Mouse (Mus musculus): Measurements from ENCODE around the gene Dip2b. TPM values are rescaled to one million over a fixed set of nuclear protein-coding genes. Genes with fewer than 3 reads are reported as not detected.
A peak's percentile ranks its signal among the peaks of the same experiment; 100 is the strongest.

The Dip2b gene
- 10 to 100 TPM; 16.5 to 22.5 (median 20.2) TPM for total RNA-seq (2022)

DNA sequence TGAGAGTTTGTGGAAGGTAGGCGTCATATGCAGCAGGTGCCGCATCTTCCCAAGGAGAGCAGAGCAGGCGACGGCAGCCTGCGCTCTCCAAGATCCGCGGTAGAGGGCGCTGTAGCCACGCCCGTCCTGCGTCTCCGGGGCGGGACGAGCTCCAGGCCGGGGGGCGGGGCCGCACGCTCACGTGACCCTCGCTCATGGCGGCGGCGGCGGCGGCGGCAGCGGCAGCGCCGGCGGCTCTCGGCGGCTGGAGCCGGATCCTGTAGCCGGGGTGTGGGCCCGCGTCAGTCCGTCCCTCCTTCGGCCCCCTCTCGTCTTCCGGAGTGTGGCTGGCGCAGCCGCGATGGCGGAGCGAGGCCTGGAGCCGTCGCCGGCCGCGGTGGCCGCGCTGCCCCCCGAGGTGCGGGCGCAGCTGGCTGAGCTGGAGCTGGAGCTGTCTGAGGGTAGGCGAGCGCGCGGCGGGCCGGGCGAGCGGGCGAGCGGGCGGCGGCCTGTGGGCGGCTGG lies at the start of gene Dip2b:
Gene Dip2b, plus strand, starts transcription at position 195 of the 502 bp plus-strand sequence.
- DNase-seq, result peak; percentile 86

DNA sequence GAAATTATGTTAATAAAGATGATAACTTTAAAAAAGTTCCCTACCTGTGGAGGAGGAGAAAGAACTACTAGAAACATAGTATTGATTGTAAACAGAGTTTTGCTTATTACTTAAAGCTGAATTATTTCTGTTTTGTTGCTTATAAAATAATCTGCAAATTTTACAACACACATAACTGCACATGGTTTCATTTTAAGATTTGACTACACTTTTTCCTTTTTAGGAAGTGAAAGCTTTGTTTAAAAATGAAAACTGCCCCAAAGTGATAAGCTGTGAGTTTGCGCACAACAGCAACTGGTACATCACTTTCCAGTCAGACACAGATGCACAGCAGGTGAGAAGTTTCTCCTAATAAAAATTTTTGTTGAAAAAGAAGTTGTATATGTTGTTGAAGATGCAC lies 45.4 kb upstream of the Dip2b start:
- no peak for DNase-seq

DNA sequence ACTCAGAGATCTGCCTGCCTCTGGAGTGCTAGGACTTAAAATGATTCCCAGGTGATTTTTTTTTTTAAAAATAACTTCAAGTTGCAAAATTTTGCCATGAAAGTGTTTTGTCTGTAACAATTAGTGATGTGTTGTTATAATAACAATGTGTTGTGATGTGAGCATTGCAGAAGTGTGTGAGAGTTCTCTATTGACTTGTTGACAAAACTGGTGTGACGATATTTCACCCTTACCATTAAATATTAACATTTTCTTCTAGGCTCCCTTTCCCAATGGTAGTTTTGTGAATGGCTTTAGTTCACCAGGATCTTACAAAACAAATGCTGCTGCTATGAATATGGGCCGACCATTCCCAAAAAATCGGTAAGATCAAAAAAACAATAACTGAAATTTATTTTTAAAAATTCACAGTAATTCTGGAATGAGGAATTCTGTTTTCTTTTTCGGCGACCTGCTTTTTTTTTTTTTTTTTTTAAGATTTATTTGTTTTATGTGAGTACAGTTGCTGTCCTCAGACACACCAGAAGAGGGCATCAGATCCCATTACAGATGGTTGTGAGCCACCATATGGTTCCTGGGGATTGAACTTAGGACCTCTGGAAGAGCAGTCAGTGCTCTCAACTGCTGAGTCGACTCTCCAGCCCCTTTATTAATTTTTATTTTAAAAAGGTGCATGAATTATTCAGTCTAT lies 41.2 kb upstream of the Dip2b start:
- DNase-seq, result no peak

DNA sequence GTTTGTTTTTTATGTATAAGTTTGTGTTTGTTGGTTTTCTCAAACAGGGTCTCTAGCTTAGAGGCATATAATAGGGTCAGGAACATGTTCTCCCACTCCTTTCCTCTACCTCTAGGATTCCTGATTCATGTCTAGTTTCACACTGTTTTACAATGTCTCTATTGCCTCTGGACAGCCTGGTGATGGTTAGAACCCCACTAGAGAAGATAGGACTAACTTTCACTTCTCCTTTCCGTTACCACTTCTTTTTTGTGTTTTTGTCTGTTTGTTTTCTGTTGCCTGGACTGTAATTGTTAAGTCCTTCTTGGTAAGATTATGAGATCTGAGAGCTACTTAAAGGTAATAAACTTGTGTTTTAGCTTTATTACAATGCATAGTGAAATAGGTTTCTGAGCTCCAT lies 39.1 kb upstream of the Dip2b start:
- no peak for DNase-seq

DNA sequence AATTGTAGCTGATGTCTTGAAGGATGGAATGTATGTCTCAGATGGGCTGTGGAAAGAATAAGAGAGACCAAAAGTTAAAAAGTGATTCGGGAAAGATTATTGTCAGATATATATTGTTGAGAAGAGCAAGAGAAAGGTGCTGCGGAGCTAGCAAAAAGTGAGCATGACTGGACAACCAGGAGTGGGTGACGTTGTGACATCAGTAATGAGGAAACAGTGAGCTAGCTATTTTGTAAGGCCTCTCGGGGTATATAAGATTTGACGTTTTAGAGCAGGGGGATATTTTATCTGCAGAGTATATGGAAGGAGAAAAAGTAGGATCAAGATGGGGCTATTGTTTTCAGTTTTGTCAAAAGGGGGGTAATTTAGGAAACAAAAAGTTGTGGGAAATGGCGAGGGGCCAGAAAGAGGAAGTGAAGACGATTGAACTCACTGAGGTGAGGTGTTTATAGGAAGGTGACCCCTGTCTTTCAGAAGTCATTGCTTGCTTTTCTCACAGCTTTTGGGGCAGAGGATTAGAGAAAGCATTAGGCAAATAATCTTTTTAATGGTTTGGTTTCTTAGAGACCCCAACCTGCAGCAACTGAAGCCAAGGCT lies 33.7 kb upstream of the Dip2b start:
- no peak for DNase-seq

DNA sequence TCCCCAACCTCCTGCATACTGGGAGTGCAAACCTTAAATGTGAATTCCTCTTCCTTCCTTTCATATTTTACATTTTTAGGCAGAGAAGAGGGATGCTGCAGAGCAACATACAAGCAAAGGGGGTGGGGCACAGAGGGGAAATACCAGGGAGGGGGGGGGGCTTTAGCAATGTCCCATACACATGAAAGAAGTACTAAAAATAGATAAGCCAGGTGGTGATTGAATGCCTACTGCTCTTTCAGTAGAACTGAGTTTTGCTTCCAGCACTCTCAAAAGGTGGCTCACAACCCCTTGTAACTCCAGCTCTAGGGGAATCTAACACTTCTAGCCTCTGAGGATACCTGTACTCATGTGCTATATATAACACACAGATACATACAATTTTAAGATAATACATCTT lies 32.3 kb upstream of the Dip2b start:
- DNase-seq, result no peak

DNA sequence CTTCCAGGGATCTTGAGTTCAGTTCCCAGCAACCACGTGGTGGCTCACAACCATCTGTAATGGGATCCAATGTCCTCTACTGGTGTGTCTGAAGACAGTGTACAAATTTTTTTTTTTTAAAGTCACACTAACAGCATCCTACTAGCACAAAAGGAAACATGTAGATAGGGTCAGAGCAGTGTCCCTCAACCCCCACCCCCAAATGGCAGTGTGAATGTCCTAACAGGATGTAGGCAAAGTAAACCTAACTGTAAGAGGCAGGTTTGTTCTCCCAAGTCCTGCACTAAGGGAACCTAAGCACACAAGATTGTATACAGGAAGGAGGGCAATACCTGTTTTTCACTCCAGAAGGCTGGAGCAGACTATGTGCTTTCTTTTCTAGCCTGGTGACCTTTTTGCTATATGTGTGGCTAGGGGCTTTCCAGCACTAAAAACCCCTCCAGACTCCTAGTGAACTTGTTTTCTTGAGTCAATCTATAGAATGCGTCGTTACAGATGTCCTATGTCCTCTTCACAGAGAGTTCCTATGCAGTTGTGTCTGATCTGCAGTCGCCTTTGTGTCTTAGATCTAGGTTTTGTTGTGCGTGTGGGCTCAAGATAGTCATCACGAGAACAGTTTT lies 20.1 kb upstream of the Dip2b start:
- no peak for DNase-seq

DNA sequence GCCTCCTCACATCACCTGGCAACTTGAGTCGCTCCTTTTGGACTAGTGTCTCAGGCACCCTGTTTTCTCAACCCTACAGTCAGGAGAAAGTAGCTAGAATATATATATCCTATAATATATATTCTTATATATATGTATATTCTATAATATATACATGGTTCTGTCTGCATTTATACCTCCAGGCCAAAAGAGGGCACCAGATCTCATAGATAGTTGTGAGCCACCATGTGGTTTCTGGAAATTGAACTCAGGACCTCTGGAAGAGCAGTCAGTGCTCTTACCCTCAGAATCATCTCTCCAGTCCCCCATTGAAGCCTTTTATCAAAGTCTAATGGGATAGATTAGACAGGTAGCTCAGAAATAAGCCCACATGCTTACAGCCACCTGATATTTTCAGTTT lies 17.3 kb upstream of the Dip2b start:
- DNase-seq, result no peak

DNA sequence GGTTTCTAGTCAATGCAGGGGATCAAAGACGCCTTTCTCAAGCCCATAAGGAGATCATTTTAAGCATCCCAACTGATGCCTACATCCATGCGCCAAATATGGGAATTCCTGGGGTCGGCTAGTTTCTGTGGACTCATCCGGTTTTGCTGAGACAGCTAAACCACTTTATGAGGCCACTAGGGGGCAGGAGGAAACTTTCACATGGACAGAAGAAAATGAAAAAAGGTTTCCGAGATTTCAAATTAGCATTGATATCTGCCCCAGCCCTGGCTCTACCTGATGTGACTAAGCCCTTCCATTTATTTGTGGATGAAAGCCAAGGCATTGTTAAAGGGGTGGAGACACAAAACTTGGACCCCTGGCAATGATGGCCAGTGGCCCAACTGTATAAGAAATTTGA lies 15.5 kb upstream of the Dip2b start:
- DNase-seq, result no peak

DNA sequence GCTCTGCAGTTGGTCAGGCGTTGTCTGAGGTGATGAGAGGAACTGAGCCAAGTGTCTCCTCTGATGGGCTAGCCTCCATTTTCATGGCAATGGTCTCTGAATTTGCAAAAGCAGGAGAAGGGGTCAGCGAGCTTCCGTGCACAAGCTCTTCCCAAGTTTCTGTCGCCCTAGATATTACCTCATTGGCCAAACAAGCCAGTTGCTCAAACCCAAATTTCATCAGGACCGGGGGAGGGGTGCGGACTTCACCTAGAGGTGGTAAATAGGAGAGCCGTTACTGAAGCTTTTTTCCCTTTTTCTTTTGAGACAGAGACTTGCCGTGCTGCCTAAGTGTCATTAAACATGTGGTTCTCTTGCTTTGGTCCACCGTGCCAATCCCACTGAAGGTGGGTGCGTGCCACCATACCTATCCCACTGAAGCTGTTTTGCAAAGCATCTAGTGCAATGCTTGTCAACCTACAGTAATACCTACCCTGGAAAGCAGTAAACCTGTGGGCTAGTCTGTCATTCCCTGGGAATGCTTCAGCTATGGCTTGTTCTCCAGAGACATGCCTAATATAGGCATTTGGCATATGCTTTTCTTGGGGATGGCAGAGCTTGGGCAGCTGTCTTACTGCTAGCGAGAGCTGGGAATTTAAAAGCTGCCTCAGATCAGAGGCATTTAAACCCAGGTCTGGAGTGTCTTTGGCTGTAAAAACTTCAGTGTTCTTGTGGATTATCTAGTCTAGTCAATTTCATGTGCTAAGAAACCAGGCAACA lies 13.2 kb upstream of the Dip2b start:
- DNase-seq, result no peak

DNA sequence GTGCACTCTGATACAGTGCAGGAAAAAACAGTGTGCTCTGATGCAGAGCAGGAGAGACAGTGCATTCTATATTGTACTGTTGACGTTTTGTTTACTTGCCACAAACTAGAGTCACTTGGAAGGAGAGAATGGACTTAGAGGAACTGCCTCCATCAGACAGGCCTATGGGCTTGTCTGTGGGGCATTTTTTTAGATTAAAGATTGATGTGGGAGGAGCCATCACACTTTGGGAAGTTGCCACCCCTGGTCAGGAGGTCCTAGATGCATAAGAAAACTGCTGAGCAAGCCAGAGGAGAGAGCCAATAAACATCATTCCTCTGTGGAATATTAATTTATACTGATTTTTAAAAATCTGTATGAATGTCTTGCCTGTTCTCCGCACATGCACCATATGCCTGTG lies 10.3 kb upstream of the Dip2b start:
- no peak for DNase-seq

DNA sequence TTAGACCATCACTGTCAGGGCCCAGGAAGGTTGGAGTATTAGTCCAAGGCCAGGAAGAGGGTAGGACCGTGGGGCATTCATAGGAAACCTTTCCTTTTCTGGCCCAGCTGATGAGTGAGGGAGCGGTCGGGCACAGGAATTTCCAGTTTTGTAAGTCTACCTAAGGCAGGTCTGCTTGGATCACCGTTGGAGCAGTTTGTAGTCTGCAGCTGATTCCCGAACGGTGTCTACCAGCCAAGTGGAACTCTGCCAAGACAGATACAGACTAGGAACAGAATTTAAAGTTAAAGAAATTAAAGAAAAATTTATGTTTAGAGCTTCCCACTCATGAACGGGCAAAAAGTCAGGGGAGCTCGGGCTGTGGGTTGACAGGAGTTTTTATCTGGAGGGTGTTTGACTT lies 9.0 kb upstream of the Dip2b start:
- DNase-seq, result no peak

DNA sequence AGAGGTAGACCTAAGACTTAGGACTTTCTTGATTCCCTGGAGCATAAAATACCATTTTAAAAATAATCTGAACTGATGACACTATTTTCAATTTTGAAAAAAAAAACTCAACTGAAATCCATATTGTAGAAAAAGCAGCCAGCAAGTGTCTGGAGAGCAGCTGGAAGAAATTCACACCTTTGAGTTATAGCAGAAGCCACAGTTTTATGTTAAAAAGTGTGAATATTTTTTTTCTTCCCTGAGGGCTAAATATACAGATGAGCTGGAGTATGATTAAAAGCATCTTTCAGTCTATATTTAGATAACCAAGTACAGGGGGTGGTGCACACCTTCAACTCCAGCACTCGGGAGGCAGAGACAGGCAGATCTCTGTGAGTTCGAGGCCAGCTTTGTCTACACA lies 8.6 kb upstream of the Dip2b start:
- DNase-seq, result no peak

DNA sequence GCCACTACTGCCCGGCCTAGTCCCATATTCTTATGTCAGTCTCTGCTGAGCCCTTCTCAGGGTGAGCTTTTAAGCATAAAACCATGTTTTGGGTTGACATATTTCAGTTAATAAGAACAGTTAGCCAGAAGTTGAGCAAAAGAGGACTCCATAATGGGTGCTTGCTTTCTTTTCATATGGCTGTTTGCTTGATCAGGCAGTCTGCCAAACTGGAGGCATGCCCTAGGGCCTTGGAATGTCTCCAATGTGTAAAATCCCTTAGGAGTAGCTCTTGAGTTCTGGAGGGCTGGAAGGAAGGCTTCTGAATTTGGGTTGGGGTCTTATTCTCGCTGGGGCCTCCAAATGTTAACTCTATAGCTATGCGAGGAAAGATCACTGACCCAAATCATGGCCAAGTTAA lies 5.9 kb upstream of the Dip2b start:
- no peak for DNase-seq

DNA sequence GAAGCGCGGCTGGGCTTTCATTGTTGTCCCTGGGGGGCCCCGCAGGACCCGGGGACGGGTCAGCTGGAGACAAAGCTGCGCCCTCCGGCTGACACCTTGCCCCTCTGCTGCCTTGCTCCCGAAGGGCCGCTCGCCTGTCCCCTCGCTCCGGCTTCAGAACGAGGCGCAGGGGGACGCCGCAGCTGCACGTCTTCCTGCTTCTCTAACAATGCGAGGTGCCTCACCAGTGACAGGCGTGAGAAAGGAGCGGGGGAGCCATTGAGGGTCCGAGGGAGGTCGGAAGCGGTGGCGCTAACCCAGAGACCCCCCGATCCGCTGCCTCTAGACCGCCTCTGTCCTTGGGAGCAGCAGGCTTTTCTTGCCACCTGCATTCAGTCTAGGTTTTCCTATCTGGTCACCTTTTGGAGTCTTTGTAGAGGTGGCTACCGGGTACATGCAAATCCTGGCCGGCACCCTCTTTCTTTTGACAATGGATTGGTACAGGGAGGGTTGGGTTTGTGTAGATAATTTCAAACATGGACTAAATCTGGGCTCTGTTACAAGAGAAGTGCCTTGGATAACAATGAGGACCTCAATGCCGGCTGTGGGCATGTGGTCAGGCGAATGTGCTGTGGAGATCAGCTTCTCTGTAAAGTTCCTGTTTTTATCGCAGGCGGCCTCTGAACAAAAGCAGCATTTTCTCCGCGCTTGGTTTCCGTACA lies 687 bp downstream of the Dip2b start:
- DNase-seq, result peak; percentile 30

DNA sequence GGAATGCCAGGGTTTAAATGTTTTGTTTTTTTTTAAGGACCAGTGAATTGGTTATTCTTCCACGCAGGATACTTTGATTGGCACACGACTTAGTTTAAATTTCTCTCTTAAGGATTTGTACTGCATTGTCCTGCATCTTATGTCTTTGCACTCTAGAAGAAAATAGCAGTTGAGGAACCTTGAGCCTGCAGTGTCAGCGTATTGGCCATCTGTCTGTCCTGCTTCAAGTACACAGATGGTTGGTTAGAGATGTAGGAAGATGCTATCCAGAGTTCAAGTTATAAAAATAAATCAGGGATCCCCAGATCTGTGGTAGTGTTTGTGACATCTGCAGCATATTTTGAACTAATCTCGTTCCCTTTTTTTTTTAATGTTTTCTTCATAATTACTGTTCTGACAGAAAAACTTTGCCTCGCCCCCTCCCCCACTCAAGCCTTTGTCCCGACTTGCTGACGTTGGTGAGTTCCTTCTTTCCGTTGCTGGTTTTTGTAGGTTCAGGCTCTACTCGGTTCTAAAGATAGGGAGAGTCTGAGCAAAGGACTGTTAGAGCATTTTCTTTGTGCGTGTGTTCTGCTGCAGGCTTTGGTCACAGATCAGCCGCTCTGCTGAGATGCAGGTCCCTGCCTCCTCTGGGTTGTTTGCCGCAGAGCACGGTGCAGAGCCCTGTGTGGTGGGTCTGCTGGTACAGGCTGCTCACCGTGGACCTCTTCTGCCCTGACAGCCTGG lies 2.2 kb downstream of the Dip2b start:
- DNase-seq, result no peak

DNA sequence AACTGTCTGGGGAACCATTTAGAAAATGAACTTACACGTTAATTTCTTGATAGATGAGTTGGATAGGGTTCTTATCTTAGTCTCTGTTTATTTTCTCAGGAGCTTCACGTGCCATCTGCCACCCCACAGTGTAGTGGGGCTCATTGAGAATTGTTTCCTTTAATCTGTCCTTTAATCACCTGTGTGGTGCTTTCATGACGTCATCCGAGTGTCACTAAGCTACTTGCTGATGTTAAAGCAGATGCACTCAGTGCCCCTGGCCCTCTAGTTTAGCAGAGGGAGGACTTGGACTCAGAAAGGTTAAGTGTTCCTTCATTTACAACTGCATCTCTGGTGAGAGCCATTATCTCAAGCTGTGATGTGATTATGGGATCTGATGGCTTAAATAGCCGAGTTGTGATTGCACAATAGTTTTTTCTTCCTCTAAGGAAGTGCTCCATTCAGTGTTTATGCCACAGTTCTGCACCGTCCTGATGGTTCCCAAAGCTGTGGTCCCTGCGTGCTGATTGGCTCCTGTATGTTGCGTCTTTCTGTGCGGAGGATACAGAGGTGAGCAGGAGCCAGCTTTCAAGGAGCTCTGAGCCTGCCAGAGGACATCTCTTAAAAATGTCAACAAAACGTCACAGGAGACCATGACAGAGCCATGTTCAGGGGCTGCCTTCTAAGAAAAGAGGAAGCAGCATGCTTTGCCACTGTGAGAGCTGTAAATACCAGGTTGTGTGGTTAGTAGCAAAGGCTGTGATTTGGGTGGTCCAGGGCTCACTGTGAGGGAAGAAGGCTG lies 3.0 kb downstream of the Dip2b start:
- DNase-seq, result no peak

DNA sequence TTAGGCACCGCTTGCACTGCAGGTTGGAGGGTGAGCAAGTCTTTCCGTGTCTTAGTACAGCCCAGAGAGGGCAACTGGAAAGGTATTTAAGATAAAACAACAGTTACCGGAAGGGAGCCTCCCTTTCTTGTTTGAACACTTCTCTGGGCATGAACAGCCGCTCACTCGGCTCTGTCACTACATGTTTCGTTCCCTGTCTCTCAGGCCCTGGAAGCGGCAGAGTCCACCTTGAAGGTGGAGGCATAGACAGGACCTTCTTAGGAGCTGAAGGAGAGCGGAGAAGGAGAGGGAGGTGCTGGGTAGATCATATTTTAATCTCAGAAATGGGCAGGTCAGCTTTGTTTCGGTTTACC lies 3.6 kb downstream of the Dip2b start:
- no peak for DNase-seq

DNA sequence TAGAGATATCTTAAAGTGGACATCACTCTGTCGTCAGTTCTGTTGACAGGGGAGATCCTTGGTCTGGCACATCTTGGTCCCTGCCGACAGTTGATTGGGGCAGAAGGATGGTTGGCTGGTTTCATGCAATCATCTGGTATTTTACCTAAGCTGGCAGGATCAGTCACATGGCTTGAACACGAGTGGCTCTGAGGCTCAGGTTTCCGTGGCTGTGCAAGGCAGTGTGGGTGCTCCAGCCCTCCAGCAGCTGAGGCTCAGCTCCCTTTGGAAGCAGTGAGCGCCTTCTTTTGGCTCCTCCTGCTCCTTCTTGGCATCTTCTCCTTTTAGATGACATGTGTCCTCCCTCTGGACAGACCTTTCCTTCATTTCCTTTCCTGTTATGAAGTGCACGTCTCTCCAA lies 7.1 kb downstream of the Dip2b start:
- no peak for DNase-seq

DNA sequence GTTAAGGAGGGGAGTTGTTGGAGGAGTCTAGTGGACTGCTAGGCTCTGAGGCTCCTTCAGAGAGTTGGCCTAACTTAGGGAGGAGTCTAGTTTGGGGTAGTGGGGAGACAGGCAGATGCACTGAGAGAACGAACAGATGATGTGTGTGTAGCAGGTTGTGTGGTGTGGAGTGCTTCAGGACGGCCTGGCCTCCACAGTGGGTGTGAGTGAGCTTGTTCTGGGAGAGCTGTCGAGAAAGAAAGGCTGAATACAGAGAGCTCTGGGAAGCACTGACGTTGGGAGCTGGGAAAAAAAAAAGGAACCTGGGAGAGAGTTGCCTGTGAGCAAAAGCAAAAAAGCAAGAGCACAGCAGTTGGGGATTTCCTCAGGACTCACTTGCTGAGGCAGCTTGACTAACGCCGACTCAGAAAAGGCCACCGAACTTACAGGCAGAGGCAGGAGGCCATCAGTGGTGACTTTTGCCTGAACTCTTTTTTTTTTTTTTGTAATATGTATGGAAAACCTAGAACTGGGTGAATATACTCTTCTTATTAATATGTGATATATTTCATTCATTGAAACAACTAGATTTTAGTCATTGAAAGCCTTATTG lies 11.1 kb downstream of the Dip2b start:
- DNase-seq, result no peak

DNA sequence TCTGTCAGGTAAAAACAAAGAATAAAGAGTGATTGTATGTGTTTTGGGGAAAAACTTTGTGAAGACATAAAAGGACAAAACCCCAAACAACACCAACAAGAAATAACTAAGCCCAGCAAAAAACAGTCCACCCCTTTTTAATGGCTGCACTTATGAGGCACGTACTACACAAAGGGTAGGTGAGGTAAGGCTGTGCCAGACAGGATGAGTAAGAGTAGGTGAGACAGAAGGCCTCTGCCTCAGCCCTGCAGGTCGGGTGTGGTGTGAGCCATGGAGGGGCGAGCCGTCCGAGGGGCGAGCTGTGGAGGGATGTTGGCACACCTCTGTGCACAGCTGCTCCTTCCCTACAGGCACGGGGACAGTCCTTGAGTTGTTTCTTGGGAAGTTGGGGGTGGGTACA lies 12.5 kb downstream of the Dip2b start:
- no peak for DNase-seq

Data from adrenal gland, adult 8-10 months (tissue).